In genomic region chr7:89980485-89981422, GRCm38 (mm10) we compare ENCODE assay signal across 8 mouse cellular contexts. TPM values are rescaled to one million over a fixed set of nuclear protein-coding genes. Genes with fewer than 3 reads are reported as not detected.
DNase-seq lines count a peak whose midpoint lies in the region; ATAC-seq and TF ChIP-seq lines count a peak whose summit lies in the region.

TSS of gene Eed (minus strand) at chr7:89980983.

- TF ChIP-seq EP300 in CH12.LX (IDR thresholded peaks at IDR 0.05; ENCODE audit: low read length), result no peak
- peak; percentile 53; the same call in 1 of the 2 replicates for TF ChIP-seq EP300 in heart, postnatal 0 days (IDR thresholded peaks at IDR 0.05; ENCODE audit: low read depth)

- H3K4me1 ChIP-seq in CH12.LX (ENCODE audit: control insufficient read depth in 1 of 2, insufficient read depth in 2 of 2), result peaks cover 2 to 24% of the 10 kb centered on the region in 2 experiments; a peak in 3 of 4 replicates
- H3K4me1 ChIP-seq in forebrain, embryonic 12.5 days, result peaks cover 12% of the 10 kb centered on the region
- H3K4me1 ChIP-seq in heart, postnatal 0 days (ENCODE audit: control insufficient read depth, insufficient read depth), result peaks cover 13% of the 10 kb centered on the region
- peaks cover 16% of the 10 kb centered on the region for H3K4me1 ChIP-seq in liver, embryonic 16.5 days (ENCODE audit: control insufficient read depth, low read depth, low read length)
- peaks cover 27% of the 10 kb centered on the region for H3K4me1 ChIP-seq in neural tube, embryonic 13.5 days (replicated peaks)
- no peaks in the 10 kb centered on the region for H3K4me1 ChIP-seq in testis, adult 2 months (ENCODE audit: control insufficient read depth, insufficient read depth, low read length)

- TF ChIP-seq CTCF in CH12.LX (conservative IDR thresholded peaks at IDR 0.05 in 1 of 2, IDR thresholded peaks at IDR 0.05 in 1 of 2; ENCODE audit: low read depth in 2 of 2, low read length in 2 of 2), result no peak
- no peak for TF ChIP-seq CTCF in heart, postnatal 0 days (IDR thresholded peaks at IDR 0.05; ENCODE audit: low read depth)
- TF ChIP-seq CTCF in testis, adult 2 months (IDR thresholded peaks at IDR 0.05; ENCODE audit: control insufficient read depth, insufficient read depth, insufficient replicate concordance, low read depth, low read length), result no peak

- in situ Hi-C loops in CH12.LX (cut with MboI; ENCODE audit: low pct_ligation_motif_present, low pct_unique_long_range_greater_than_20kb, low sequenced_read_pairs), result no loop called here

- WGBS in forebrain, embryonic 12.5 days, result under 1% methylated on average over 81 of the region's 87 CpGs
- WGBS in heart, postnatal 0 days, result under 1% methylated on average over 83 of the region's 87 CpGs
- under 1% methylated on average over 87 of the region's 87 CpGs for WGBS in liver, embryonic 16.5 days (ENCODE audit: insufficient replicate concordance)
- WGBS in neural tube, embryonic 13.5 days, result under 1% methylated on average over 87 of the region's 87 CpGs

- ATAC-seq in forebrain, embryonic 12.5 days (ENCODE audit: low FRiP score), result peak; percentile 92
- ATAC-seq in heart, postnatal 0 days (ENCODE audit: insufficient read depth, low read depth), result peak; percentile 89
- ATAC-seq in liver, embryonic 16.5 days (ENCODE audit: low read depth), result peak; percentile 85
- ATAC-seq in neural tube, embryonic 13.5 days (ENCODE audit: low read depth), result peak; percentile 94

- peak within 1 kb of the TSS; percentile 54 for H3K4me2 ChIP-seq in CH12.LX (ENCODE audit: insufficient read depth, low read depth, poor library complexity, severe bottlenecking)
- H3K4me2 ChIP-seq in forebrain, embryonic 12.5 days, result peak within 1 kb of the TSS; percentile 73
- peak within 1 kb of the TSS; percentile 95 for H3K4me2 ChIP-seq in heart, postnatal 0 days (ENCODE audit: low read depth, low read length)
- H3K4me2 ChIP-seq in liver, embryonic 16.5 days (ENCODE audit: low read depth, low read length), result peak within 1 kb of the TSS; percentile 80
- H3K4me2 ChIP-seq in neural tube, embryonic 13.5 days, result peak within 1 kb of the TSS; percentile 89

- H3K4me3 ChIP-seq in CH12.LX (replicated peaks in 1 of 3; ENCODE audit: low read depth in 2 of 3, low read length in 2 of 3, poor library complexity in 1 of 3), result peak within 1 kb of the TSS; percentile 80 to 82 (median 80)
- H3K4me3 ChIP-seq in forebrain, embryonic 12.5 days (replicated peaks), result peak within 1 kb of the TSS; percentile 68
- H3K4me3 ChIP-seq in heart, postnatal 0 days (ENCODE audit: low read depth, low read length), result peak within 1 kb of the TSS; percentile 87
- peak within 1 kb of the TSS; percentile 84 for H3K4me3 ChIP-seq in liver, embryonic 16.5 days (ENCODE audit: low read depth, low read length)
- peak within 1 kb of the TSS; percentile 90 for H3K4me3 ChIP-seq in neural tube, embryonic 13.5 days
- H3K4me3 ChIP-seq in testis, adult 2 months (ENCODE audit: control insufficient read depth, low read depth, low read length), result peak within 1 kb of the TSS; percentile 100

- TF ChIP-seq RAD21 in CH12.LX (IDR thresholded peaks at IDR 0.05; ENCODE audit: low read depth, low read length), result no peak

- no peaks in the 10 kb centered on the region for H3K27me3 ChIP-seq in CH12.LX (replicated peaks)
- H3K27me3 ChIP-seq in forebrain, embryonic 12.5 days, result no peaks in the 10 kb centered on the region
- no peaks in the 10 kb centered on the region for H3K27me3 ChIP-seq in heart, postnatal 0 days (ENCODE audit: control insufficient read depth, insufficient read depth, low read length)
- H3K27me3 ChIP-seq in liver, embryonic 16.5 days (ENCODE audit: control insufficient read depth, insufficient read depth, low read depth, low read length), result no peaks in the 10 kb centered on the region
- no peaks in the 10 kb centered on the region for H3K27me3 ChIP-seq in neural tube, embryonic 13.5 days
- no peaks in the 10 kb centered on the region for H3K27me3 ChIP-seq in testis, adult 2 months (ENCODE audit: control insufficient read depth, insufficient read depth, low read length)

- no peaks in the 10 kb centered on the region for H3K9me3 ChIP-seq in CH12.LX (replicated peaks; ENCODE audit: low read length)
- H3K9me3 ChIP-seq in forebrain, embryonic 12.5 days, result no peaks in the 10 kb centered on the region
- H3K9me3 ChIP-seq in heart, postnatal 0 days (replicated peaks; ENCODE audit: control insufficient read depth, low read length), result no peaks in the 10 kb centered on the region
- H3K9me3 ChIP-seq in liver, embryonic 16.5 days (replicated peaks; ENCODE audit: control insufficient read depth, low read length), result no peaks in the 10 kb centered on the region
- H3K9me3 ChIP-seq in neural tube, embryonic 13.5 days, result no peaks in the 10 kb centered on the region

- peak; percentile 97 for DNase-seq in CH12.LX (ENCODE audit: extremely low read depth)
- DNase-seq in c-Kit-positive CD71-positive TER-119-negative erythroid progenitor cells, embryonic 14.5 days (ENCODE audit: low read depth), result peak; percentile 93
- DNase-seq in heart, postnatal 0 days (ENCODE audit: low spot score), result peak; percentile 95
- peak; percentile 96 to 98 for DNase-seq in kidney, postnatal 4 days

- H3K79me2 ChIP-seq in CH12.LX (replicated peaks; ENCODE audit: control insufficient read depth, extremely low read depth, insufficient read depth, poor library complexity, severe bottlenecking), result peaks cover 36% of the 10 kb centered on the region

- H3K27ac ChIP-seq in CH12.LX (ENCODE audit: insufficient read depth, low read depth), result peak within 1 kb of the TSS; percentile 95
- H3K27ac ChIP-seq in forebrain, embryonic 12.5 days, result peak within 1 kb of the TSS; percentile 98
- peak within 1 kb of the TSS; percentile 99 for H3K27ac ChIP-seq in heart, postnatal 0 days (ENCODE audit: low read depth)
- H3K27ac ChIP-seq in liver, embryonic 16.5 days (ENCODE audit: low read length), result peak within 1 kb of the TSS; percentile 98
- peak within 1 kb of the TSS; percentile 99 for H3K27ac ChIP-seq in neural tube, embryonic 13.5 days (replicated peaks)
- peak within 1 kb of the TSS; percentile 100 for H3K27ac ChIP-seq in testis, adult 2 months (ENCODE audit: control insufficient read depth, insufficient read depth, low read depth, low read length)

- dilution Hi-C loops in CH12.LX (cut with MboI; ENCODE audit: extremely low pct_ligation_motif_present, extremely low pct_unique_long_range_greater_than_20kb, low sequenced_read_pairs), result no loop called here

- peak; percentile 96 for TF ChIP-seq POLR2A in CH12.LX (IDR thresholded peaks at IDR 0.05; ENCODE audit: low read depth, low read length)
- peak; percentile 82 for TF ChIP-seq POLR2A in testis, adult 2 months (IDR thresholded peaks at IDR 0.05; ENCODE audit: control insufficient read depth, low read depth, low read length)

- peak within 1 kb of the TSS; percentile 93 for H3K9ac ChIP-seq in CH12.LX (ENCODE audit: insufficient read depth, low read depth)
- peak within 1 kb of the TSS; percentile 73 for H3K9ac ChIP-seq in forebrain, embryonic 12.5 days
- H3K9ac ChIP-seq in heart, postnatal 0 days (replicated peaks; ENCODE audit: low read depth, low read length), result peak within 1 kb of the TSS; percentile 93
- peak within 1 kb of the TSS; percentile 92 for H3K9ac ChIP-seq in liver, embryonic 16.5 days (ENCODE audit: low read depth, low read length)
- peak within 1 kb of the TSS; percentile 83 for H3K9ac ChIP-seq in neural tube, embryonic 13.5 days

- H3K36me3 ChIP-seq in CH12.LX (replicated peaks in 1 of 2; ENCODE audit: control insufficient read depth in 1 of 2, insufficient read depth in 1 of 2, low read length in 1 of 2), result peaks cover 9 to 16% of the 10 kb centered on the region in 2 experiments
- peaks cover 10% of the 10 kb centered on the region for H3K36me3 ChIP-seq in forebrain, embryonic 12.5 days (replicated peaks)
- H3K36me3 ChIP-seq in heart, postnatal 0 days (replicated peaks; ENCODE audit: control insufficient read depth, insufficient read depth, low read length), result peaks cover 9% of the 10 kb centered on the region
- H3K36me3 ChIP-seq in liver, embryonic 16.5 days (ENCODE audit: control insufficient read depth, insufficient read depth), result peaks cover 10% of the 10 kb centered on the region
- H3K36me3 ChIP-seq in neural tube, embryonic 13.5 days, result peaks cover 9% of the 10 kb centered on the region
- H3K36me3 ChIP-seq in testis, adult 2 months (ENCODE audit: control insufficient read depth, insufficient read depth, low read length), result peaks cover 1% of the 10 kb centered on the region; the same call in 1 of the 2 replicates

TF ChIP-seq in CH12.LX, 34 proteins besides CTCF, POLR2A, EP300 and RAD21 (continues in another document):
- TF ChIP-seq SMC3 (IDR thresholded peaks at IDR 0.05; ENCODE audit: low read depth, low read length), result no peak
- TF ChIP-seq ZNF384 (IDR thresholded peaks at IDR 0.05; ENCODE audit: low read depth, low read length), result no peak
- TF ChIP-seq IRF4 (IDR thresholded peaks at IDR 0.05; ENCODE audit: low read depth, low read length), result peak; percentile 51
- no peak for TF ChIP-seq JUND (conservative IDR thresholded peaks at IDR 0.05; ENCODE audit: low read depth, low read length)
- peak; percentile 98 for TF ChIP-seq NRF1 (IDR thresholded peaks at IDR 0.05; ENCODE audit: low read depth, low read length)
- peak; percentile 100 for TF ChIP-seq CHD1 (IDR thresholded peaks at IDR 0.05; ENCODE audit: low read depth, low read length)
- TF ChIP-seq JUN (IDR thresholded peaks at IDR 0.05; ENCODE audit: insufficient read depth, low read depth, low read length), result no peak
- TF ChIP-seq RCOR1 (conservative IDR thresholded peaks at IDR 0.05; ENCODE audit: low read depth, low read length), result peak; percentile 75; the same call in 1 of the 2 replicates
- no peak for TF ChIP-seq MAFK (IDR thresholded peaks at IDR 0.05; ENCODE audit: insufficient replicate concordance, low read length)
- TF ChIP-seq ZC3H11A (IDR thresholded peaks at IDR 0.05; ENCODE audit: low read depth, low read length), result no peak
- 0 out of 2 replicates have a peak, but pooled peaks have one; percentile 8 for TF ChIP-seq UBTF (IDR thresholded peaks at IDR 0.05; ENCODE audit: low read depth, low read length)
- peak; percentile 90 for TF ChIP-seq MYC (IDR thresholded peaks at IDR 0.05; ENCODE audit: low read depth, low read length)
- TF ChIP-seq CHD2 (IDR thresholded peaks at IDR 0.05; ENCODE audit: low read length), result peak; percentile 95

RNA-seq across cellular contexts. Expression of gene Eed, which starts in this region (rescaled TPM):
- total RNA-seq in CH12.LX (2012; rRNA removed) (108 and 138 TPM in 2 replicates), CH12.LX (2014; rRNA removed) (143 and 161 TPM in 2 replicates)
- 242 and 267 TPM in 2 replicates for polyA plus RNA-seq in CH12.LX (2012; ENCODE audit: insufficient read length, low read depth)
- 85.6 and 94.6 TPM in 2 replicates for polyA plus RNA-seq in forebrain, embryonic 12.5 days (2016; fragmentation: Nextera tagmentation; extraction: Ambion mirVana)
- total RNA-seq in heart, postnatal 0 days (2014; rRNA removed; ENCODE audit: low replicate concordance), result 16.5 and 38.1 TPM in 2 replicates
- 26.7 and 27.9 TPM in 2 replicates for polyA plus RNA-seq in heart, postnatal 0 days (2015; fragmentation: Nextera tagmentation; extraction: Ambion mirVana)
- polyA plus RNA-seq in liver, embryonic 16.5 days (2015; fragmentation: Nextera tagmentation; extraction: Ambion mirVana), result 25.7 and 26.2 TPM in 2 replicates
- 35.4 and 39.4 TPM in 2 replicates for polyA plus RNA-seq in neural tube, embryonic 13.5 days (2015; fragmentation: Nextera tagmentation; extraction: Ambion mirVana)
- polyA plus RNA-seq in testis, adult 2 months (2012; rRNA removed), result 19.5 and 21.8 TPM in 2 replicates

Comparison
In these comparisons a context has a peak if more than half of its experiments do, and no peak if none do; other contexts are left out.
1. Peak in every context shown above with its lines: DNase-seq, ATAC-seq, H3K4me3 ChIP-seq and H3K27ac ChIP-seq.